Mouse (Mus musculus): ENCODE measurements around the gene Tceanc2.

The Tceanc2 gene

GRCm38 (mm10) chr4:107179561-107179960 is 645 bp upstream of the Tceanc2 start:
- no peak for DNase-seq (ENCODE audit: low spot score in 2 of 2)

- DNase-seq (ENCODE audit: low spot score in 2 of 2) = peak; percentile 96 to 97
Observed at GRCm38 (mm10) chr4:107178182-107178829, 610 bp downstream of the Tceanc2 start, which contains the start of gene Tmem59. Gene Tmem59 (plus strand): TSS chr4:107178399.

GRCm38 (mm10) chr4:107177506-107177905 is 1.4 kb downstream of the Tceanc2 start:
- no peak for DNase-seq (ENCODE audit: low spot score in 2 of 2)

GRCm38 (mm10) chr4:107167798-107168197 is 11.1 kb downstream of the Tceanc2 start:
- no peak for DNase-seq (ENCODE audit: low spot score in 2 of 2)

GRCm38 (mm10) chr4:107166700-107167099 is 12.2 kb downstream of the Tceanc2 start:
- DNase-seq (ENCODE audit: low spot score in 2 of 2) = no peak

GRCm38 (mm10) chr4:107163756-107164587 is 14.9 kb downstream of the Tceanc2 start:
- DNase-seq (ENCODE audit: low spot score in 2 of 2) = peak; percentile 65 to 77

GRCm38 (mm10) chr4:107163341-107163740 is 15.6 kb downstream of the Tceanc2 start:
- no peak for DNase-seq (ENCODE audit: low spot score in 2 of 2)

- no peak for DNase-seq (ENCODE audit: low spot score in 2 of 2)
Observed at GRCm38 (mm10) chr4:107160181-107160580, 18.7 kb downstream of the Tceanc2 start.

- no peak for DNase-seq (ENCODE audit: low spot score in 2 of 2)
Observed at GRCm38 (mm10) chr4:107159166-107159773, 19.6 kb downstream of the Tceanc2 start.

- DNase-seq (ENCODE audit: low spot score in 2 of 2) = no peak
Observed at GRCm38 (mm10) chr4:107156983-107157401, 21.9 kb downstream of the Tceanc2 start.

- DNase-seq (ENCODE audit: low spot score in 2 of 2) = no peak
Observed at GRCm38 (mm10) chr4:107152571-107152970, 26.3 kb downstream of the Tceanc2 start.

GRCm38 (mm10) chr4:107150991-107151390 is 27.9 kb downstream of the Tceanc2 start:
- no peak for DNase-seq (ENCODE audit: low spot score in 2 of 2)

GRCm38 (mm10) chr4:107143511-107143910 is 35.4 kb downstream of the Tceanc2 start:
- no peak for DNase-seq (ENCODE audit: low spot score in 2 of 2)

- no peak for DNase-seq (ENCODE audit: low spot score in 2 of 2)
Observed at GRCm38 (mm10) chr4:107139836-107140631, 38.9 kb downstream of the Tceanc2 start.

GRCm38 (mm10) chr4:107138948-107139835 is 39.7 kb downstream of the Tceanc2 start:
- DNase-seq (ENCODE audit: low spot score in 2 of 2) = no peak

- DNase-seq (ENCODE audit: low spot score in 2 of 2) = no peak
Observed at GRCm38 (mm10) chr4:107136531-107136930, 42.4 kb downstream of the Tceanc2 start.

- DNase-seq (ENCODE audit: low spot score in 2 of 2) = no peak
Observed at GRCm38 (mm10) chr4:107135663-107136062, 43.3 kb downstream of the Tceanc2 start.

- DNase-seq (ENCODE audit: low spot score in 2 of 2) = no peak
Observed at GRCm38 (mm10) chr4:107134891-107135290, 44.0 kb downstream of the Tceanc2 start.

GRCm38 (mm10) chr4:107130534-107130933 is 48.4 kb downstream of the Tceanc2 start:
- DNase-seq (ENCODE audit: low spot score in 2 of 2) = no peak

GRCm38 (mm10) chr4:107129373-107129772 is 49.5 kb downstream of the Tceanc2 start:
- DNase-seq (ENCODE audit: low spot score in 2 of 2) = no peak

All from spleen, postnatal 4 days (tissue).